Mouse (Mus musculus) forebrain, embryonic 14.5 days (tissue): ENCODE measurements around the gene Clint1. TPM values are rescaled to one million over a fixed set of nuclear protein-coding genes. Genes with fewer than 3 reads are reported as not detected.
"Not testable (repeated sequence)": the region's sequence is repeated elsewhere in the genome, so short reads cannot be mapped to it uniquely, and the experiment has no call there.

Experiments used
- ATAC-seq: fragments of 200-750 bp; cut with Nextera tagmentation; 2 replicates; pipeline ENCODE4 v1.8.0; 2017; ENCODE audit warnings: mild to moderate bottlenecking, moderate library complexity
- DNase-seq: peaks from one replicate; pipeline ENCODE4 v3.0.0-alpha.2; 2015; ENCODE audit warnings: low spot score
- H3K27ac ChIP-seq: fragments of 300-500 bp; sonication (generic); 2 replicates; pipeline ENCODE4 v1.5.1; 2014; ENCODE audit warnings: low read depth, mild to moderate bottlenecking, control low read depth, low read length, moderate library complexity
- H3K27me3 ChIP-seq: fragments of 300-500 bp; sonication (generic); replicated peaks from 2 replicates; pipeline ENCODE4 v1.6.1; 2014; ENCODE audit warnings: low read length, control low read depth, mixed read lengths; ENCODE audit not compliant: control insufficient read depth, insufficient read depth
- H3K36me3 ChIP-seq: fragments of 300-500 bp; sonication (generic); 2 replicates; pipeline ENCODE4 v1.6.1; 2014; ENCODE audit warnings: low read length, control low read depth; ENCODE audit not compliant: control insufficient read depth, insufficient read depth
- H3K4me1 ChIP-seq: fragments of 300-500 bp; sonication (generic); 2 replicates; pipeline ENCODE4 v1.6.1; 2014; ENCODE audit warnings: antibody characterized with exemption, low read length, control low read depth; ENCODE audit not compliant: control insufficient read depth, insufficient read depth
- H3K4me2 ChIP-seq: fragments of 300-500 bp; sonication (generic); 2 replicates; pipeline ENCODE4 v1.6.1; 2014; ENCODE audit warnings: mild to moderate bottlenecking, control low read depth, low read length
- H3K4me3 ChIP-seq: fragments of 300-500 bp; sonication (generic); 2 replicates; pipeline ENCODE4 v1.5.1; 2014; ENCODE audit warnings: low read depth, low read length, control low read depth
- H3K9ac ChIP-seq: fragments of 300-500 bp; sonication (generic); 2 replicates; pipeline ENCODE4 v1.6.1; 2014; ENCODE audit warnings: mild to moderate bottlenecking, low read length, control low read depth, moderate library complexity
- H3K9me3 ChIP-seq: fragments of 300-500 bp; sonication (generic); replicated peaks from 2 replicates; pipeline ENCODE4 v1.6.1; 2016; ENCODE audit warnings: low read length, control low read depth, mixed read lengths; ENCODE audit not compliant: control insufficient read depth
- WGBS: fragments of 180-500 bp; shearing (Covaris S2); extraction: QIAGEN DNeasy Blood & Tissue Kit; methylation state at CpG from one replicate; pipeline ENCODE4 v1.1.7; 2014; 5-methylcytosine and 5-hydroxymethylcytosine counted together
- polyA plus RNA-seq: library from polyadenylated mRNA; unstranded; fragments of >200 nt; fragmentation: Nextera tagmentation; extraction: Ambion mirVana; gene quantifications from 2 replicates; pipeline ENCODE4 v1.2.1, GENCODE M21; 2014

The Clint1 gene
- polyA plus RNA-seq, 1 experiment from 2014 or later = 38.4 TPM

GRCm38 (mm10) chr11:45866534-45866933, 14.7 kb downstream of the Clint1 start:
- no peak overlapping the region for H3K4me2 ChIP-seq
- peak; percentile 12 for DNase-seq
- no peak overlapping the region for H3K27ac ChIP-seq
- no peaks in the 10 kb centered on the region for H3K36me3 ChIP-seq
- H3K9me3 ChIP-seq = no peaks in the 10 kb centered on the region; the same call in 1 of the 2 replicates
- no peak overlapping the region for H3K9ac ChIP-seq
- H3K4me1 ChIP-seq = no peaks in the 10 kb centered on the region
- no peak overlapping the region for H3K4me3 ChIP-seq
- no peak for ATAC-seq
- no peaks in the 10 kb centered on the region for H3K27me3 ChIP-seq
- WGBS = 83% methylated on average over 4 of the region's 4 CpGs

GRCm38 (mm10) chr11:45873666-45874065, 21.8 kb downstream of the Clint1 start:
- WGBS = 78% methylated on average over 1 of the region's 1 CpGs
- DNase-seq = no peak
- H3K4me1 ChIP-seq = no peaks in the 10 kb centered on the region
- no peak overlapping the region for H3K9ac ChIP-seq
- no peaks in the 10 kb centered on the region for H3K27me3 ChIP-seq
- no peaks in the 10 kb centered on the region for H3K9me3 ChIP-seq
- H3K4me3 ChIP-seq = no peak overlapping the region
- H3K36me3 ChIP-seq = no peaks in the 10 kb centered on the region
- no peak overlapping the region for H3K27ac ChIP-seq
- no peak overlapping the region for H3K4me2 ChIP-seq
- no peak for ATAC-seq

GRCm38 (mm10) chr11:45874251-45874650, 22.4 kb downstream of the Clint1 start:
- no peak overlapping the region for H3K9ac ChIP-seq
- no peak overlapping the region for H3K4me2 ChIP-seq
- no peak overlapping the region for H3K27ac ChIP-seq
- no peaks in the 10 kb centered on the region for H3K36me3 ChIP-seq
- no peak overlapping the region for H3K4me3 ChIP-seq
- ATAC-seq = no peak
- H3K27me3 ChIP-seq = no peaks in the 10 kb centered on the region
- WGBS = 93% methylated on average over 6 of the region's 6 CpGs
- H3K4me1 ChIP-seq = no peaks in the 10 kb centered on the region
- H3K9me3 ChIP-seq = no peaks in the 10 kb centered on the region
- no peak for DNase-seq

- Histone ChIP-seq H3K9ac (no peak overlapping the region), H3K27me3 (no peaks in the 10 kb centered on the region), H3K27ac (no peak overlapping the region), H3K9me3 (no peaks in the 10 kb centered on the region), H3K36me3 (no peaks in the 10 kb centered on the region), H3K4me2 (no peak overlapping the region), H3K4me1 (no peaks in the 10 kb centered on the region), H3K4me3 (no peak overlapping the region)
- 98% methylated on average over 7 of the region's 7 CpGs for WGBS
- DNase-seq (no peak), ATAC-seq (no peak)
Observed at GRCm38 (mm10) chr11:45875351-45875935, 23.6 kb downstream of the Clint1 start.

- H3K27me3 ChIP-seq = no peaks in the 10 kb centered on the region
- H3K4me2 ChIP-seq = no peak overlapping the region
- H3K4me1 ChIP-seq = 0 out of 2 replicates have a peak, but pooled peaks cover 2% of the 10 kb centered on the region
- H3K9me3 ChIP-seq = no peaks in the 10 kb centered on the region
- no peak overlapping the region for H3K27ac ChIP-seq
- no peak for DNase-seq
- no peaks in the 10 kb centered on the region for H3K36me3 ChIP-seq
- WGBS = 82% methylated on average over 2 of the region's 2 CpGs
- ATAC-seq = no peak
- no peak overlapping the region for H3K4me3 ChIP-seq
- H3K9ac ChIP-seq = no peak overlapping the region
Observed at GRCm38 (mm10) chr11:45876036-45876435, 24.2 kb downstream of the Clint1 start.

- ATAC-seq, H3K36me3 ChIP-seq, H3K4me2 ChIP-seq, H3K9me3 ChIP-seq, H3K4me3 ChIP-seq, H3K27ac ChIP-seq, DNase-seq, H3K27me3 ChIP-seq, H3K9ac ChIP-seq, H3K4me1 ChIP-seq: not testable (repeated sequence)
- WGBS = 81% methylated on average over 4 of the region's 4 CpGs
Observed at GRCm38 (mm10) chr11:45879366-45879765, 27.5 kb downstream of the Clint1 start.

- Histone ChIP-seq H3K36me3 (peaks cover 11% of the 10 kb centered on the region), H3K27ac (no peak overlapping the region; the same call in 1 of the 2 replicates), H3K4me2 (peak overlapping the region; percentile 22; the same call in 1 of the 2 replicates), H3K9ac (no peak overlapping the region), H3K4me3 (no peak overlapping the region), H3K27me3 (no peaks in the 10 kb centered on the region), H3K9me3 (no peaks in the 10 kb centered on the region), H3K4me1 (peaks cover 10% of the 10 kb centered on the region)
- peak; percentile 86 for DNase-seq
- ATAC-seq = peak; percentile 38
- 7% methylated on average over 6 of the region's 6 CpGs for WGBS
Observed at GRCm38 (mm10) chr11:45881026-45881682, 29.3 kb downstream of the Clint1 start.

GRCm38 (mm10) chr11:45881683-45882068, 29.8 kb downstream of the Clint1 start:
- H3K4me1 ChIP-seq = peaks cover 10% of the 10 kb centered on the region
- H3K9ac ChIP-seq = no peak overlapping the region
- peak; percentile 81 for ATAC-seq
- H3K4me2 ChIP-seq = no peak overlapping the region
- no peak overlapping the region for H3K4me3 ChIP-seq
- peak; percentile 88 for DNase-seq
- 7% methylated on average over 5 of the region's 5 CpGs for WGBS
- H3K27ac ChIP-seq = peak overlapping the region; percentile 27; the same call in 1 of the 2 replicates
- no peaks in the 10 kb centered on the region for H3K27me3 ChIP-seq
- H3K9me3 ChIP-seq = no peaks in the 10 kb centered on the region
- H3K36me3 ChIP-seq = peaks cover 16% of the 10 kb centered on the region

- Histone ChIP-seq H3K27ac (no peak overlapping the region), H3K9me3 (no peaks in the 10 kb centered on the region), H3K4me1 (peaks cover 10% of the 10 kb centered on the region), H3K4me2 (no peak overlapping the region), H3K36me3 (peaks cover 25% of the 10 kb centered on the region), H3K4me3 (no peak overlapping the region), H3K9ac (no peak overlapping the region), H3K27me3 (no peaks in the 10 kb centered on the region)
- ATAC-seq (no peak), DNase-seq (no peak)
- WGBS = 46% methylated on average over 8 of the region's 8 CpGs
Observed at GRCm38 (mm10) chr11:45883270-45883931, 31.6 kb downstream of the Clint1 start.
